Mouse (Mus musculus): Measurements from ENCODE around the gene Eif4g1.
A peak's percentile ranks its signal among the peaks of the same experiment; 100 is the strongest.
"Not testable (repeated sequence)": the region's sequence is repeated elsewhere in the genome, so short reads cannot be mapped to it uniquely, and the experiment has no call there.

Eif4g1 gene

GRCm38 (mm10) chr16:20668013-20668412 lies at the start of gene Eif4g1:
Eif4g1 (plus strand) TSS chr16:20668313.
- not testable (repeated sequence) for DNase-seq (ENCODE audit: low read depth, low spot score)

DNA sequence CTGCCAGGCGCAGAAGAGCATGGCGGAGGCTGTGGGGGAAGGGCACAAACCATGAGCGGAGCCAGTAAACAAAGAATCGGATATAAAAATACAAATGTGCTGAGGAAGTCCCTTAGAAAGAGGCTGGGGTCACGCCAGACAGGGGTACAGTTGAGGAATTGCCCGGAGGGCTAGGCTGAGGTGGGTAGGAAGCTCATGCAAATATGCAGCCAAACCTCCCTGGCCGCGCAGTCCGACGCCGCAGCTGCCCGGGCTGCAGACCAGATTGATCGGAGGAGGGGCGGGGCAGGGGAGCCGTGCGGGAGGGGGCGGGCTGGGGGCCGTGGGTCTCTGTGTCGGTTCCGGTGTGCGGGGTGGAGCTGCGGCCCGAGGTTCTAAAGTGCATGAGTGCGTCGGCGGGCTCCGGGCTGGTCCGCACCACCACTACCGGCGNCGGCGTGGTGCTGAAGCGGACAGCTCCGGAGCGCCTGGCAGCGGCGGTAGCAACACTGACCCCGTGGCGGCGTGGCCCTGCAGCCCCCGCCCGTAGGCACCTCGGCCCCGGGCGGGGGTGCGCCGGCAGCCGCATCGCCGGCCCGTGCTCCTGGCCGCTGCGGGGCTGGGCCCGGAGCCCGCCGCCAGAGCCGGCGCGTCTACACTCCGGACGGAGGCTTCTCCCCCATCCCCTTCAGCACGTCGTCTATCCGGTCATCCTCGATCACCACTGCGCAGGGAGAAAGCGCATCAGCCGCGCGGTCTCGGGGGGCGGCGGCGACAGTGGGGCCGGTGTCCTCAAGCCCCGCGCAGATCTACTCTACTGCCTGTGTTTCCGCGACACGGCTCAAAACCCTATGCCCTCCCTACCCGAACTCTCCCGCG lies 48.3 kb upstream of the Eif4g1 start:
- DNase-seq (ENCODE audit: low read depth, low spot score): peak; percentile 55

GRCm38 (mm10) chr16:20620399-20620735 lies 47.7 kb upstream of the Eif4g1 start:
- no peak for DNase-seq (ENCODE audit: low read depth, low spot score)

DNA sequence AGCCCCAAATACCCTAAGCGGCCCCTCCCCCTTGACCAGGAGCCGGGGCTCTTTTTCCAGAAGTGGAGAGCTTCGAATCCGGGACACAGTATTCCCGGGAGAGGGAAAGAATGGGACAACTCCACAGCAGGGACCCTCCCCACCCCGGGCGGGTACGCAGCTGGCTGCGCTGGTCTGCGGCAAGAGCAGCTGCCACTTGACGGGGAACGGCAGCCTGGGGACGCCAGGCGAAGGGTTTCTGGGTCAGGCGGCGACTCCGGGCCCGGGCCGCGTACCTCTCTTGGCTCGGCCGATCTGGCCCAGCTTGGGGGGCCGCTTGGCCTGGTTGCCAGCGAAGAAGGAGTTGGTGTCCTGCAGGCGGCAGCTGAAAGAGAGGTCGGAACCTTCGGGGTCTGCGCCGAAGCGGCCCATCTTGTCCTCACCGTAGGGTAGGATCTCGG lies 47.3 kb upstream of the Eif4g1 start:
- DNase-seq (ENCODE audit: low read depth, low spot score): no peak

- peak; percentile 44 for DNase-seq (ENCODE audit: low read depth, low spot score)
Observed at GRCm38 (mm10) chr16:20621191-20621990, 46.7 kb upstream of the Eif4g1 start, which contains the start of gene Camk2n2. Camk2n2 (minus strand) TSS chr16:20621287.

- DNase-seq (ENCODE audit: low read depth, low spot score): peak; percentile 53
Observed at GRCm38 (mm10) chr16:20621991-20622685, 46.0 kb upstream of the Eif4g1 start.

DNA sequence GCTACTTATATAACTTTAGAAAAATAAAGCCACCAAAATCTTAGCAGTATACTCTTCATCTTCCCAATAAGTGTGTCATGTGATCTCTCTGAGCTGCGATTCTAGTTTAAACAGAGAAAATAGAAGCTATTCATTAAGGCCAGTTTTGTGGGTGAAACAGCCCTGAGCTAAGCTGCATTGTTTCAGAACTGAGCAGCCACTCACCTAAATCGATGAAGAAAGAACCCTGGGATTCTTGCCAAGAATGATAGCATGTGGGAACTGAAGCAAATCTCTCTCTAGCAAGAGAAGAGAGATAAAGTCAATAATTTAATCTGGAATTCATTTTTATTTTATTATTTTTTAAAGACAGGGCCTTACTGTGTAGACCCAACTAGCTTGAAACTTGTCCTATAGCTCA lies 44.9 kb upstream of the Eif4g1 start:
- no peak for DNase-seq (ENCODE audit: low read depth, low spot score)

- no peak for DNase-seq (ENCODE audit: low read depth, low spot score)
Observed at GRCm38 (mm10) chr16:20628871-20629391, 39.2 kb upstream of the Eif4g1 start.

DNA sequence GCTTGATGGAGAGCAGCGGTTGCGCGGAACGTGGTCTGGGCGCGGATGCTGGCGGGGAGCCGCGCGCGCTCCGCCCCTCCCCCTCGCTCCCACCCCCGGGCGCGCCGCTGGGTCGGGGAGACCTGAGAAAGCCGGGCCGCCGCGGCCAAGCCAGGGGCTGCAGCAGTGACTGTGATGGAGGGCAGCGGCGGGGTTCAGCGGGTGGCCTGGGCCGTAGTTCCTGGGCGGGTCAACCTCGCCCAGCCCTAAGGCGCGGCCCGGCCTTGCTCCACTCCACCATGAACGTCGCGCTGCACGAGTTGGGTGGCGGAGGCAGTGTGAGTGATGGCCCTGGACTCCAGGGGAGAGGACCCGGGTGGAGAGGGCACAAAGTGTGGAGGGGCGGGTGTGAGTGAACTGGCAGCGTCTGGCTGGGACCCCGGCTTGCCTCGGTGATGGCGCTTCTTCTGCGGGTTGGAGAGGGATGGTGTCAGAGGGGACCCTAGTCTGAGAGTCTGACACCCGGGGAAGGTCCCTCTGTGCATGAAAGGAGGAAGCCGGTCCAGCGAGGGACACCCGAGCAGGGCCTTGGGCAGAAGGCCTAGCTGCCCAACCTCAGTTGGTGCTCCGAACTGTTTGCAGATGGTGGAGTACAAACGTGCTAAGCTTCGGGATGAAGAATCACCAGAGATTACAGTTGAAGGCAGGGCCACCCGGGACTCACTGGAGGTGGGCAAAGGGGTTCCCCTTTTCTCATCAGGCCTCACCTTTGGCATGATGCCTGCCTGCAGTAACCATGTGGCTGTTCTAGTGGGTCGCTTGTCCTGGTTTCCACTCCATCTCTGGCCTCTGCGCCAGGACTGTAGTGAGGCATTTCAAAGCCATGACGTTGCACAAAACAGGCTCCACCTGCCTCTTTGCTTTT lies 38.1 kb upstream of the Eif4g1 start, which contains the start of gene Ece2:
Gene Ece2 (plus strand): TSS at position 98 of the 904 bp plus-strand sequence.
- no peak for DNase-seq (ENCODE audit: low read depth, low spot score)

DNA sequence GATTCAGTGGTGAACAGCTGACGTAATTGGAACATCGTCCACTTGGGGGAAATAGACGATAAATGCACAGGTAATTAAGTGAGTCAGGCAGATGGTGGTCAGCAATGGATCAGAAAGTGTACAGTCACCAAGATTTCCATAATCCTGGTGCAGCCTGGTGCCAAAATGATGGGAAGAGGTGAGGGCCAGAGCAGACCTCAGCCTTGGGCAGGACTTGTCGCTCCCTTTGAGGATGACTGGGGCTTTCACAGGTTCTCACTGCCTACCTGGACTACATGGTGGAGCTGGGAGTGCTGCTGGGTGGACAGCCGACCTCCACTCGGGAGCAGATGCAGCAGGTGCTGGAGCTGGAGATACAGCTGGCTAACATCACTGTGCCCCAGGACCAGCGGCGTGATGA lies 30.7 kb upstream of the Eif4g1 start:
- no peak for DNase-seq (ENCODE audit: low read depth, low spot score)

DNA sequence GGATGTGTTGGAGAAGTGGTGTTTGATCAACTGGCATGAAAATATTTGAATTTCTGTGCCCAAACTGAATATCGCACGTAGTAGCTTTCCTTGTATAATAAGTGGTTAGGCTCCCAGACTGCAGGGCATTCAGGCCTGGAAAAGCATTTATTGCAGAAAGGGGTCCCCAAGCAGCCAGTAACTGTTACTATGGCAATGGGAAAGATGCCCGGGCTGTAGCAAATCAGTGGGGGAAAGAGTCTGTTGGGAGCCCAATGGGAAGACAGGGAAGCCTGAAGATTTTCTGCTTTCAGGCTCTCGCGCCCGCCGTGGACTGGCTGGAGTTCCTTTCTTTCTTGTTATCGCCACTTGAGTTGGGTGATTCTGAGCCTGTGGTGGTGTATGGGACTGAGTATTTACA lies 29.7 kb upstream of the Eif4g1 start:
- no peak for DNase-seq (ENCODE audit: low read depth, low spot score)

- DNase-seq (ENCODE audit: low read depth, low spot score): peak; percentile 69
Observed at GRCm38 (mm10) chr16:20642161-20642560, 26.0 kb upstream of the Eif4g1 start.

DNA sequence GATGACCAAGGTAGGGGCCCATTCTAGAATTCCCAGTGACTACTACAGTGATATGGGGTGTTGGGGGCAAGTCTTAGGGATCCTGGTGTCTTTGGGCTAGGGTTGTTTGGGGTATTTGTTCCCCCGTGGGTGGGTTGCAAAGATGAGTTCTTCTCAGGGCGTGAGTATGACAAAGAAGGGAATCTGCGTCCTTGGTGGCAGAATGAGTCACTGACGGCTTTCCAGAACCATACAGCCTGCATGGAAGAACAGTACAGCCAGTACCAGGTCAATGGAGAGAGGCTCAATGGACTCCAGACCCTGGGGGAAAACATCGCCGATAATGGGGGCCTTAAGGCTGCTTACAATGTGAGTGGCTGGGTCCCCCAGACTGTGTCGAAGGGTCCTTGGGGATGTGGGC lies 24.2 kb upstream of the Eif4g1 start:
- DNase-seq (ENCODE audit: low read depth, low spot score): no peak

- DNase-seq (ENCODE audit: low read depth, low spot score): peak; percentile 95
Observed at GRCm38 (mm10) chr16:20651076-20651946, 16.8 kb upstream of the Eif4g1 start, which contains the start of gene Psmd2. Psmd2 (plus strand) TSS chr16:20651652.

- DNase-seq (ENCODE audit: low read depth, low spot score): no peak
Observed at GRCm38 (mm10) chr16:20651947-20652310, 16.2 kb upstream of the Eif4g1 start.

DNA sequence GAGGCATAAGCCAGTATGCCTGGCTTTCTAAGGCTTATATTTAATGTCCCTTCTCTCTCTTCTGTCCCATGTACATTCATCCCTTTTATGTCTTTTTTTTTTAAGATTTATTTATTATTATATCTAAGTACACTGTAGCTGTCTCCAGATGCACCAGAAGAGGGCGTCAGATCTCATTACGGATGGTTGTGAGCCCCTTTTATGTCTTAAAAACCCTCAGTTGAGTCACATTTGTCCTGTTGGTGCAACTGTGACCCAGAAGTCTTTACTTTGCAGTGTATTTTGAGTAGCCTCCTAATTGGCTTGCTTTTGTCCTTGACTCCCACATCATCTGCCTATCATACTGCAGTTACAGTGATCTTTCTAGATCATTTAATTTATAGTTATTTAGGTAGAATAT lies 14.8 kb upstream of the Eif4g1 start:
- DNase-seq (ENCODE audit: low read depth, low spot score): no peak

DNA sequence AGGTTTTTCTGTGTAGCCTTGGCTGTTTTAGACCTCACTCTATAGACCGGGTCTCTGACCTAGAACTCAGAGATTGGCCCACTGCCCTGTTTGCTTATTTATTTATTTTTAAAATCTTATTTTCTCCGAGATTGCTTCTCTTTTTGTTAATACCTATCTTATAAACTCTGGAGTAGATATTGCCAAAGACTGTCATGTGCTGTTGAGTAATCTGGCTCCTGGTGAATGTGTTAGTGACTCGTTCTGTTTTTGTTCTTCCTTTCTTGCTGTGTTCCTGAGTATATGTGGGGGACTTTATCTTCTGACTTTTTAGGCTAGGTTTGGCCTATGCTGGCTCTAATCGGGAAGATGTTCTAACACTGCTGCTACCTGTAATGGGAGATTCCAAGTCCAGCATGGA lies 10.5 kb upstream of the Eif4g1 start:
- no peak for DNase-seq (ENCODE audit: low read depth, low spot score)

GRCm38 (mm10) chr16:20670291-20670690 lies 2.2 kb downstream of the Eif4g1 start:
- DNase-seq (ENCODE audit: low read depth, low spot score): no peak

- peak; percentile 50 for DNase-seq (ENCODE audit: low read depth, low spot score)
Observed at GRCm38 (mm10) chr16:20671886-20672285, 3.8 kb downstream of the Eif4g1 start.

- DNase-seq (ENCODE audit: low read depth, low spot score): peak; percentile 96
Observed at GRCm38 (mm10) chr16:20672500-20672902, 4.4 kb downstream of the Eif4g1 start.

All from CD4-positive, CD25-positive, alpha-beta regulatory T cell, adult 2 months (primary cell).